Mouse (Mus musculus) limb, embryonic 14.5 days (tissue): ENCODE data around the gene Ugt1a9. TPM values are rescaled to one million over a fixed set of nuclear protein-coding genes. Genes with fewer than 3 reads are reported as not detected.
"Not testable (repeated sequence)": the region's sequence is repeated elsewhere in the genome, so short reads cannot be mapped to it uniquely, and the experiment has no call there.

ENCODE experiments used
- ATAC-seq: fragments of 200-750 bp; cut with Nextera tagmentation; 2 replicates; pipeline ENCODE4 v1.8.0; 2017; ENCODE audit warnings: low read depth, moderate number of reproducible peaks, moderate TSS enrichment; ENCODE audit not compliant: low FRiP score
- DNase-seq: peaks from one replicate; pipeline ENCODE4 v3.0.0-alpha.2; 2015; ENCODE audit warnings: low spot score
- H3K27ac ChIP-seq: fragments of 300-500 bp; sonication (generic); replicated peaks from 2 replicates; pipeline ENCODE4 v1.5.1; 2014; ENCODE audit warnings: low read depth, mild to moderate bottlenecking, low read length, moderate library complexity, mixed read lengths
- H3K27me3 ChIP-seq: fragments of 300-500 bp; sonication (generic); 2 replicates; pipeline ENCODE4 v1.6.1; 2014; ENCODE audit warnings: low read length, mixed read lengths; ENCODE audit not compliant: control insufficient read depth, insufficient read depth
- H3K36me3 ChIP-seq: fragments of 300-500 bp; sonication (generic); 2 replicates; pipeline ENCODE4 v1.6.1; 2014; ENCODE audit warnings: mild to moderate bottlenecking, low read length, moderate library complexity, mixed read lengths; ENCODE audit not compliant: control insufficient read depth, insufficient read depth
- H3K4me1 ChIP-seq: fragments of 300-500 bp; sonication (generic); 2 replicates; pipeline ENCODE4 v1.6.1; 2014; ENCODE audit warnings: antibody characterized with exemption, low read length, mixed read lengths; ENCODE audit not compliant: control insufficient read depth, insufficient read depth
- H3K4me2 ChIP-seq: fragments of 300-500 bp; sonication (generic); replicated peaks from 2 replicates; pipeline ENCODE4 v1.6.1; 2014; ENCODE audit warnings: low read depth, mild to moderate bottlenecking, low read length, moderate library complexity; ENCODE audit not compliant: severe bottlenecking
- H3K4me3 ChIP-seq: fragments of 300-500 bp; sonication (generic); replicated peaks from 2 replicates; pipeline ENCODE4 v1.5.1; 2014; ENCODE audit warnings: low read length
- H3K9ac ChIP-seq: fragments of 300-500 bp; sonication (generic); 2 replicates; pipeline ENCODE4 v1.6.1; 2014; ENCODE audit warnings: mild to moderate bottlenecking, low read depth, low read length, moderate library complexity; ENCODE audit not compliant: severe bottlenecking
- H3K9me3 ChIP-seq: fragments of 300-500 bp; sonication (generic); 2 replicates; pipeline ENCODE4 v1.6.1; 2016; ENCODE audit warnings: low read length; ENCODE audit not compliant: control insufficient read depth
- POLR2A ChIP-seq: fragments of 200-500 bp; IDR thresholded peaks from 2 replicates; pipeline ENCODE4 v1.8.0; 2012; ENCODE audit warnings: inconsistent platforms, mild to moderate bottlenecking, moderate library complexity, borderline replicate concordance; ENCODE audit not compliant: insufficient read depth, insufficient read length; ENCODE audit errors: extremely low read depth
- WGBS: fragments of 180-500 bp; shearing (Covaris S2); extraction: QIAGEN DNeasy Blood & Tissue Kit; methylation state at CpG from one replicate; pipeline ENCODE4 v1.1.7; 2014; 5-methylcytosine and 5-hydroxymethylcytosine counted together
- polyA plus RNA-seq, 2 experiments: library from polyadenylated mRNA; depleted of rRNA in 1 of 2; stranded (reverse) in 1 of 2; unstranded in 1 of 2; fragments of >200 nt; fragmentation: Nextera tagmentation in 1 of 2; extraction: Ambion mirVana in 1 of 2; gene quantifications; 2 replicates each; pipeline versions ENCODE4 v1.2.1 to v1.2.3; 2012 to 2014

Gene Ugt1a9
- polyA plus RNA-seq, 2 experiments, result not detected

DNA sequence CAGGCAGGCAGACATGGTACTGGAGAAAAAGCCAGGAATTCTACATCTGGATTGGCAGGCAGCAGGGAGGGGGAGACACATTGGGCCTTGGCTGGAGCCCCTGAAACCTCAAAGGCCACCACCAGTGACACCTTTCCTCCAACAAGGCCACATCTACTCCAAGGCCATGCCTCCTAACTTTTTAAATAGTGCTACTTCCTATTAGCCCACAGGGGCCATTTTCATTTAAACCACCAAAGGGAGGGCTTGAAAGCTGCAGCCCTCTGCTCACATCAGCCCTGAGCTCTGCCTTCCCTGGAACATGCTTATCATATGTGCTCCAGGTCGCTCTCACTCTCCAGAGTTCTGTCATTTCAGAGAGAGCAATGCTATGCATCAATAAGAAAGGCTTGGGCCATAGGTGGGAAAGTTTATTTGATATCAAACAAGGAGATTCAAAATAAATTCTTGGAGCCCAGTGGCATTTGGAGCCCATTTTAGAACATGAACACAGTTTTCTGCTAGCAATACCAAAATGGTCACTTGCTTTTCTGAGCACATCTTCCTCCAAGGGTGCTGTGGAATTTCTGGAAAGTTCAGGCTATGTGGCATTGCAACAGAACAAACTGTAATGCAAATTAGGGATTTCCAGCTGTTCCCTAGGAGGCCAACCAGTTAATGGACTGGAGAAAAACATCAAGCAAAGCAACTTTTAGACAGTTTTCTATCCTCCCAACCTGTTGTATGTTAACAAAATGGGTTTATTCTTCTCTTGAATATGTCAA lies 34.2 kb downstream of the Ugt1a9 start:
- ATAC-seq, result no peak
- WGBS, result 84% methylated on average over 1 of the region's 1 CpGs
- no peaks in the 10 kb centered on the region for H3K27me3 ChIP-seq
- no peaks in the 10 kb centered on the region for H3K9me3 ChIP-seq
- H3K4me3 ChIP-seq, result no peak overlapping the region
- no peaks in the 10 kb centered on the region for H3K4me1 ChIP-seq
- no peak overlapping the region for H3K27ac ChIP-seq
- H3K9ac ChIP-seq, result no peak overlapping the region
- TF ChIP-seq POLR2A, result no peak
- H3K4me2 ChIP-seq, result no peak overlapping the region
- no peaks in the 10 kb centered on the region for H3K36me3 ChIP-seq
- DNase-seq, result no peak

DNA sequence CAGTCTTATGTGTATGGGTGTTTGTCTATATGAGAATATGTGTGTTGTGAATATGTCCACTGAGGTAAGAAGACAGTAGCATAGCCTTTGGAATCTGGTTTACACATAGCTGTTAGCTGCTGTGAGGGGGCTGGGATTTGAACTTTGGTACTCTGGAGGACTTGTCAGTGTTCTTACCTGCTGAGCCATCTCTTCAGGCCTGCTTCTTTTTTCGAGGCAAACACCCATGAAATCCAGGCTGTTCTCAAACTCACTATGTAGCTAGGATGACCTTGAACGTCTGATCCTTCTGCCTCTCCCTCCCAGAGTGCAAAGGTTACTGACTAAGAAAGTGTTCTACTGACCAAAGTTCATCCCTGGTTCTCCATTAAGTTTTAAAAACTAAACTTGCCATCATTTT lies 35.1 kb downstream of the Ugt1a9 start:
- Histone ChIP-seq H3K27me3 (no peaks in the 10 kb centered on the region), H3K9ac (no peak overlapping the region), H3K36me3 (no peaks in the 10 kb centered on the region), H3K27ac (no peak overlapping the region), H3K4me2 (no peak overlapping the region), H3K9me3 (no peaks in the 10 kb centered on the region), H3K4me3 (no peak overlapping the region), H3K4me1 (no peaks in the 10 kb centered on the region)
- no peak for TF ChIP-seq POLR2A
- ATAC-seq (no peak), DNase-seq (no peak)
- 69% methylated on average over 2 of the region's 2 CpGs for whole genome bisulfite sequencing

DNA sequence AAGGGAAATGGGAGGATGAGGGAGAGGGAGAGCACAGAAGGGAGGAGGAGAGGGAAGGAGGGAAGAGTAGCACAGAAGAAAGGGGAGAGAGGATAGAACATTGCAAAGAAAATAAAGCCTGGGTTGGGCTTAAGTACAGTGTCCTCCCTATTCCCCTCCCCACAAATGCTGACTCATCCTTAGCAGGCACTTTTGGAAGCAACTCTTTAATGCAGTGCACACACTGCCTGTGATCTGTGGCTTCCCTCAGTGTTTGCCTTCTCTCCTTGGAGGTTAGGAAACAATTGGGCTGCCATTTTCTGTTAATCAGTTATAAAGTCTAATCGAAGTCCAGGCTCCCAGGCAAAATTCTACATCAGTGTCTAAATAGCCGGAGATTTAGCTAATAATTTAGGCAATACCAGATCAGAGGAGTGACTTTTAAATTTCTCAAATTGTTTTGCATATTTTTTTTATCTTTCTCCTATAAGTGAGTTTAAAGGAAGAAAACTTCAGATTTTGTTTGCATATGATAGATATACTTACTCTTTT lies 38.5 kb downstream of the Ugt1a9 start:
- not testable (repeated sequence) for H3K4me2 ChIP-seq, DNase-seq
- WGBS, result 87% methylated on average over 2 of the region's 2 CpGs

DNA sequence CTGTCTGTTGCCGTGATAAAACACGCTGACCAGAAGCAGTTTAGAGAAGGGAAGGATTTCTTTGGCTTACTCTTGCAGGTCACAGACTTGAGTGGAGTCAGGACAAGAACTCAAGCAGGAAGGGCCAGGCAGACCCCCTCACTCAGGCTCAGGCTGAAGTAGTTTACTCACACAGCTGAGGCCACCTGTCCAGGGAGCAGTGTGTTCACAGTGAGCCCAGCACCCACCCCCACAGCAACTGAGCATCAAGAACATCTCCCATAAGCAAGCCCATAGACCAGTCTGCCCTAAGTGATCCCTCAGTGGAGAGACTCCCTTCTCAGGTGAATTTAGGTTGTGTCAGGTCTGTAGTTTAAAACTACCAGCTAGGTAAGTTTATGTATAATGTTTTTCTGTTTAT lies 39.0 kb downstream of the Ugt1a9 start:
- H3K9me3 ChIP-seq, H3K27me3 ChIP-seq, H3K4me2 ChIP-seq, ATAC-seq, H3K4me1 ChIP-seq, H3K9ac ChIP-seq, H3K4me3 ChIP-seq, H3K36me3 ChIP-seq, DNase-seq, H3K27ac ChIP-seq: not testable (repeated sequence)
- WGBS, result 85% methylated on average over 2 of the region's 2 CpGs

More for the DNA sequence above, 38.5 kb downstream of the Ugt1a9 start:
- not testable (repeated sequence) for H3K27ac ChIP-seq, H3K9me3 ChIP-seq, H3K27me3 ChIP-seq, H3K4me1 ChIP-seq, H3K4me3 ChIP-seq, H3K36me3 ChIP-seq, ATAC-seq, H3K9ac ChIP-seq

DNA sequence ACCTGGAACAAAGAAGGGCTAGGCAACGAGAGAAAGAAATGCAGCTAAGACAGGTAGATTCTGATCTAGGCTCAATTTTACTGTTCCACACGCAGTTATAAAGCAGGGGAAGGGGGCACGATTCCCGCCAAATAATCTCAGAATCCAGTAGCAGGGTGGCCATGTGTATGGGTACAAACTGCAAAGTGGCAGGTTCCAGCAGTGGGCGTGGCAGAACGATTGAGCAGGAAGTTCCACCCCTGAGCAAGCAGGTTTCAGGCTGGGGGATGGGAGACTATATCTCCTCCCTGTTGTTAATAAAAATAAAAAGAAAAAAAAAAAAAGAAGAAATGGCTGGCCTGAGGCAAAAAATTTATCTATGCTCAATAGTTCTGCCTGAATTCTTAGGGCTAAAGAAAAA lies 42.2 kb downstream of the Ugt1a9 start:
- H3K27ac ChIP-seq, ATAC-seq, DNase-seq, H3K4me3 ChIP-seq, H3K9me3 ChIP-seq, H3K4me1 ChIP-seq, H3K36me3 ChIP-seq, H3K4me2 ChIP-seq, H3K9ac ChIP-seq, H3K27me3 ChIP-seq: not testable (repeated sequence)
- WGBS, result 90% methylated on average over 6 of the region's 6 CpGs

DNA sequence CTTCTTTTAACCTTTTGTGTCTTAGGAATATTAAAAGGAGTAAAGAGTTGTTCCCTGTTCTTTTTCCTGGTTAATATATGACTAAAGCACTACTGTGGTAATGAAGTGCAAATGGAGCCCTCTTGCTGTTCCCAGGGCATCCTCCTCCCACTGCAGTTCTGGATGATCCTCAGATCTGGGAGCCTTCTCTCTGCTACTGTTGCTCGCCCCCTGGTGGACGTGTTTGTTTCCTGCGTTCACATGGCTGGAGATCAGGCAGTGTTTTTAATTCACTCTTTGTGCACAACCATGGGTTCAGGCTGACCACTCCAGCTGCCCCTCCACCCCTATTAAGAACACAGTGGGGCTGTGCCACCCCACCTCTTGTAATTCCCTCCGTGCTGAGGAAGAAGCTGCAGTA lies 50.0 kb downstream of the Ugt1a9 start:
- not testable (repeated sequence) for H3K27ac ChIP-seq, H3K36me3 ChIP-seq, H3K4me1 ChIP-seq, H3K9ac ChIP-seq, H3K9me3 ChIP-seq, H3K4me3 ChIP-seq, DNase-seq, H3K4me2 ChIP-seq, ATAC-seq, H3K27me3 ChIP-seq
- WGBS, result 21% methylated on average over 4 of the region's 4 CpGs

DNA sequence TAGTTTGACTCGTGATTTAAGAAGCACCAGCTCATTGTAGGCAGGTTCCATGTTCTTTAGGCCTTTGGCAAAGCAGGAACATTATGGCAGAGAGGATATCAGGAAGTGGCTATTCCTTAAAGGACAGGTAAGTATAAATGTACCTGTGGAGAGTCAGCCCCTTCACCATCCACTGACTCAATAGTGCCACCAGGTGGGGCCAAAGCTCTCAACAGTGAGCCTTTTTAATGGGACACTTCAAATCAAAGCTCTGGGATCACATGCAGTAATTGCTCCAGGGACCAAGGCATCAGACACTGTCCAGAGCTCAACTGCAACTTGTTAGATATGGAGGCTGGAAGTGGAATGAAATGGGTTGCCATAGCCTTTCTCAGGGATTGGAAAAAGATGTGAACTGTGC lies 50.9 kb downstream of the Ugt1a9 start:
- H3K27me3 ChIP-seq, DNase-seq, H3K4me1 ChIP-seq, H3K4me2 ChIP-seq, H3K4me3 ChIP-seq, H3K9ac ChIP-seq, H3K27ac ChIP-seq, ATAC-seq, H3K9me3 ChIP-seq, H3K36me3 ChIP-seq: not testable (repeated sequence)
- WGBS, result no CpG with 5 or more reads among the region's 1 CpGs

DNA sequence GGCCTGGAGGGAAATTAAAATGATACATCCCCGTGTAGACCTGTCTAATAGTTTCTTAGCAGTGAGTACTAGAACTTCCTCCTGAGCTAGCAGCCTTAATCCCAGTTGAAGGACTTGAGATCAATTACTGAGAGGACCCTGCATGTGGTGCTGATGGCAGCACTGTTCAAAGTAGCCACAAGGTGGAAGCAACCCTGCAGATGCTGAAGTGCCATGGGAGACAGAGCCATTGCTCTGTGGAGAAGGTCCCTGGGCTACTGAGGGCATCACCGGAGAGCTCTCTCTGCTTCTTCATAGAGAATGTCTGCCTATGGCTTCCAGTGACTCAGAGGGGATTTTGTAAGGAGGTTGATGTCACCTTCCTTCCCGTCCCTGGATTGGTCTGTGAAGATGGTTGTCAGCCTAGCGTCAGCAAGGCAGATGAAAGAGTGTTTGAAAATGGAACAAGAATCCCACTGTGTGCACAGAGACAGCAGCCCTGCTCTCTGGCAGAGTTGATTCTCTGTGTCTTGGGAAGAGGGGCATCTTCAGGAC lies 55.3 kb downstream of the Ugt1a9 start:
- not testable (repeated sequence) for H3K4me1 ChIP-seq, H3K4me3 ChIP-seq, H3K36me3 ChIP-seq, H3K9me3 ChIP-seq, H3K27ac ChIP-seq, ATAC-seq, H3K27me3 ChIP-seq, DNase-seq, H3K4me2 ChIP-seq, H3K9ac ChIP-seq
- 75% methylated on average over 3 of the region's 4 CpGs for whole genome bisulfite sequencing
